Mouse (Mus musculus) small intestine, adult 10 weeks (tissue): ENCODE measurements around the gene Gm6760. TPM values are rescaled to one million over a fixed set of nuclear protein-coding genes. Genes with fewer than 3 reads are reported as not detected.

Experiments
- polyA plus RNA-seq: library from polyadenylated mRNA; stranded (reverse); fragments of 350-450 nt; fragmentation: Illumina TruSeq; extraction: RNeasy Lipid Tissue Mini Kit (QIAGEN cat#74804); gene quantifications from one replicate; pipeline ENCODE4 v1.2.3, GENCODE M21; 2014; ENCODE audit warnings: low replicate concordance

Gene Gm6760
- not detected for polyA plus RNA-seq

GRCm38 (mm10) chrX:64152098-64152497, at the start of gene Gm6760:
Gene Gm6760 (minus strand): TSS chrX:64152198.

GRCm38 (mm10) chrX:64173248-64173647, 21.2 kb upstream of the Gm6760 start, which contains the start of gene 3830417A13Rik:
Gene 3830417A13Rik (plus strand): TSS chrX:64173548.

Other genes starting within 250 kb of the Gm6760 start
- gene 3830417A13Rik, start 21.4 kb upstream of the Gm6760 start, polyA plus RNA-seq = not detected
- 0.07 TPM for gene Slitrk4, start 124.8 kb upstream of the Gm6760 start, polyA plus RNA-seq